Mouse (Mus musculus): ENCODE measurements around the gene Nek5.

- TF ChIP-seq MAX (IDR thresholded peaks at IDR 0.05; ENCODE audit: low read depth) (no peak), POLR2A (IDR thresholded peaks at IDR 0.05; ENCODE audit: insufficient read length, low read depth) (no peak), TCF12 (IDR thresholded peaks at IDR 0.05; ENCODE audit: insufficient read depth, poor library complexity, severe bottlenecking) (no peak), MYOG (IDR thresholded peaks at IDR 0.05; ENCODE audit: control insufficient read depth in 1 of 3, insufficient read depth in 1 of 3, insufficient read length in 2 of 3, low read depth in 2 of 3) (no peak), MYOD1 (IDR thresholded peaks at IDR 0.05; ENCODE audit: control insufficient read depth in 1 of 3, insufficient read length in 2 of 3, low read depth in 2 of 3) (no peak), USF1 (IDR thresholded peaks at IDR 0.05; ENCODE audit: low read depth) (no peak), CEBPB (IDR thresholded peaks at IDR 0.05; ENCODE audit: insufficient read depth, poor library complexity, severe bottlenecking) (no peak)
These were observed 68.0 kb downstream of the Nek5 start for GRCm38 (mm10) chr8:22056850-22057249.

All from myocyte (in vitro differentiated cells).